Mouse (Mus musculus): ENCODE data around the gene Rtca. TPM values are rescaled to one million over a fixed set of nuclear protein-coding genes. Genes with fewer than 3 reads are reported as not detected.

Gene Rtca
- polyA plus RNA-seq, 1 experiment from 2014 or later = 116 TPM

DNA sequence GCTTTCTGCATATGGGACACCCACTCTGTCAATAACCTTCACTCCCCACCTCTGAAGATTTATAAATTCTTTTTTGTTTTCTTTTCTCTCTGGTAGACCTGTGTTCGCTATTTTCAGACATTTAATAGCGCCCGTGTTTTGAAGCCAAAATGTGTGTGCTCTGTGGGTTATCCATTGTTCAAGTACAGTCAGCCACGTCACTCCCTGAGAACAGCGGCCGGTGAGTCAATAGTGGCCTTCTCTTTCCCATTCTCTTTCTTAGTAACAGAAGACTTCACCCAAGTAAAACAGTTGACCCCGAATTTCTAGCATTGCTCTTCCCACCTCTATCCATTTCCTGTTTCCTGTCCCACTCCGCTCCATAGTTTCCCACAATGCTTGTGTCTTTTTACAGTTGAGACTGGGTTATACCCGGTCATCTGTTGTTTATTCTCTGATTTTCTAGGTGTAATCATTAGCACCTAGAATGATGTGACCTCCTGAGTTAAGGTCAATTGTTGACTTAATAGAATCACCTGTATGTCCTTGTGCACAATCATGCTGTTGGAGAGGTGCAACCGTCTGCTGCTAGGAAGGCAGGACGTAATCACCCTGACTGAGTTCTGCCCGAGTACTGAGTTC, 12.2 kb upstream of the Rtca start:
- H3K9ac ChIP-seq (ENCODE audit: low read length) = no peak overlapping the region
- no peak for ATAC-seq

DNA sequence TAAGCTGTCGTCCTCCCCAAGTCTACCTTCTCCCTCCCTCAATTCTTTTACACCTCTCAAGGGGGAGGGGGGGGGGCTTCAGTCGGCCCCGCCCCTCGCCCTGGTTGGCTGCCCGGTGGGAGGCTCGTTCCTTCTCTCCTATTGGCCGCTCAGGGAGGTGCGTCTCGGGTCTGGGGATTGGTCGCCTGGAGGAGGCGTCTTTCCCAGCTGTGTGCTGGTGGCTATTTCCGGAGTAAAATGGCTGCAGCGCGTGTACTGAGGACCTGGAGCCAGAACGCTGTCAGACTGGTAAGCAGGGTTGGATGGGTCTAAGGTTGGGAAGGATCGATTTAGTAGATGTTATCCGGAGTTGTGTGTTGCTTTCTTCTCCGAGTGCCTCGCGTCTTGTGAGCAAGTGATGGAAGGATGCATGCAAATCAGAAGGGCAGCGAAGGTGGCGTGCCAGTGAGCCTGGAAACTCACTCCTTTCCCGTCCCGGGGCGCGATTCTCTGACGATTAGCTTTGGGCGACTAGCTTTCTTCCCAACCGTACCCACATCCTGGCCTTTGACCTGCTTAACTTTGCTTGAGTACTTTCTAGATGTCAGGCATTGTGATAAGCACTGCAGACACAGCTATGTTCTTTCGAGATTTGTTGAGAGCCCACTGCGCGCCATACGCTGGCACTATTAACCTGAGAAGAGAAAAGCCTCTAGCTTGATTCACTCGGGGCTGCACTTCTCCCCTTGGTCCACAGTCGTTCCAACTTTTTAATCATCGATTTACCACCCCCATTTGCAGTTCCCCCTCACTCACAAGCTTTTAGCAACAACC, 5.1 kb upstream of the Rtca start, which contains the start of gene Dbt:
TSS of gene Dbt (plus strand) at position 167 of the 813 bp plus-strand sequence.
- peak within 1 kb of the TSS; percentile 76 for H3K9ac ChIP-seq (ENCODE audit: low read length)
- DNase-seq (ENCODE audit: low spot score) (peak; percentile 96), ATAC-seq (peak; percentile 94)
- H3K27ac ChIP-seq (ENCODE audit: low read depth, low read length) = no peak within 1 kb of the TSS
- H3K36me3 ChIP-seq (ENCODE audit: control insufficient read depth, insufficient read depth, low read length) = no peaks in the 10 kb centered on the region
- peak within 1 kb of the TSS; percentile 77 for H3K4me2 ChIP-seq (ENCODE audit: low read length)
- no peaks in the 10 kb centered on the region for H3K9me3 ChIP-seq (replicated peaks; ENCODE audit: control insufficient read depth, low read length)
- no peaks in the 10 kb centered on the region for H3K27me3 ChIP-seq (replicated peaks; ENCODE audit: control insufficient read depth, insufficient read depth, low read length)
- H3K4me3 ChIP-seq (ENCODE audit: low read depth, low read length) = peak within 1 kb of the TSS; percentile 57
- under 1% methylated on average over 36 of the region's 36 CpGs for WGBS
- H3K4me1 ChIP-seq (ENCODE audit: control insufficient read depth, insufficient read depth, low read length) = peaks cover 10% of the 10 kb centered on the region; the same call in 1 of the 2 replicates

More for the DNA sequence above, 12.2 kb upstream of the Rtca start:
- no peak overlapping the region for H3K27ac ChIP-seq (ENCODE audit: low read depth, low read length)
- H3K9me3 ChIP-seq (replicated peaks; ENCODE audit: control insufficient read depth, low read length) = no peaks in the 10 kb centered on the region
- 79% methylated on average over 12 of the region's 12 CpGs for WGBS
- no peaks in the 10 kb centered on the region for H3K27me3 ChIP-seq (replicated peaks; ENCODE audit: control insufficient read depth, insufficient read depth, low read length)
- no peak for DNase-seq (ENCODE audit: low spot score)
- H3K36me3 ChIP-seq (ENCODE audit: control insufficient read depth, insufficient read depth, low read length) = 0 out of 2 replicates have a peak, but pooled peaks cover 4% of the 10 kb centered on the region
- no peak overlapping the region for H3K4me2 ChIP-seq (ENCODE audit: low read length)
- H3K4me1 ChIP-seq (ENCODE audit: control insufficient read depth, insufficient read depth, low read length) = no peaks in the 10 kb centered on the region
- H3K4me3 ChIP-seq (ENCODE audit: low read depth, low read length) = no peak overlapping the region

DNA sequence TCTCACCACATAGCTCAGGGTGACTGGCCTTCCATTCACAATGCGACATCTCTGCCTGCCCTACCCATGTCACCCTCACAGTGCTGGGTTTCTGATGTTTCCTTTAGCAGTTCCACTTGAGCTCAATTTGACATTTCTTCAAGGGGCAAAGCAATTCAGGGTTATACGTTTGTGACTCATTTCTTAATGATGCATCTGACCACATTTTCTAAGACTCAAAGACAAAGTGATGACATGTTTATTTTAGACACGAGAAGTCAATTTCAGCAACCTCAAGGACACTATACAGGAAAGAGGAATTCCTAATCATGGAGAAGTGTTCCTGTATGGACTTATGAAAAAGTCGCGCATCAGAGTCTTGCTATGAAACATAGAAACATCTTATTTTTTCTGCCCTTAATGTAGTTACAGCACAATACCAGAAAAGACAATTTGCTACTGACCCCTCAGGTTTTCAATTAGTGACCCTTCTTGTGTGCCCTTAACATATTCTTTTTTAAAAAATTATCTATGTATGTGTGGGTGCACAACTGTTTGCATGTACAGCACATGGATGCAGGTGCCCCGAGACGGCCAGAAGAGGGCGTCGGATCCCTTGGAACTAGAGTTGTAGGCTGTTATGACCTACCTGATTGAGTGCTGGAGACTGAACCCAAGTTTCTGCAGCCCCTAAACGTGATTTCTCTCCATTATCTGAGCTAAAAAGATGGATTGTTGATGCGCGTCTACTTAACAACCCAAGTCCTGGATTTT, 4.3 kb upstream of the Rtca start:
- 43% methylated on average over 12 of the region's 12 CpGs for WGBS
- DNase-seq (ENCODE audit: low spot score) (no peak), ATAC-seq (peak; percentile 22)
- Histone ChIP-seq H3K4me3 (ENCODE audit: low read depth, low read length) (peak overlapping the region; percentile 57), H3K27me3 (replicated peaks; ENCODE audit: control insufficient read depth, insufficient read depth, low read length) (no peaks in the 10 kb centered on the region), H3K36me3 (ENCODE audit: control insufficient read depth, insufficient read depth, low read length) (no peaks in the 10 kb centered on the region), H3K4me2 (ENCODE audit: low read length) (peak overlapping the region; percentile 77), H3K9ac (ENCODE audit: low read length) (no peak overlapping the region), H3K27ac (ENCODE audit: low read depth, low read length) (no peak overlapping the region), H3K4me1 (ENCODE audit: control insufficient read depth, insufficient read depth, low read length) (peaks cover 10% of the 10 kb centered on the region; the same call in 1 of the 2 replicates), H3K9me3 (replicated peaks; ENCODE audit: control insufficient read depth, low read length) (no peaks in the 10 kb centered on the region)

DNA sequence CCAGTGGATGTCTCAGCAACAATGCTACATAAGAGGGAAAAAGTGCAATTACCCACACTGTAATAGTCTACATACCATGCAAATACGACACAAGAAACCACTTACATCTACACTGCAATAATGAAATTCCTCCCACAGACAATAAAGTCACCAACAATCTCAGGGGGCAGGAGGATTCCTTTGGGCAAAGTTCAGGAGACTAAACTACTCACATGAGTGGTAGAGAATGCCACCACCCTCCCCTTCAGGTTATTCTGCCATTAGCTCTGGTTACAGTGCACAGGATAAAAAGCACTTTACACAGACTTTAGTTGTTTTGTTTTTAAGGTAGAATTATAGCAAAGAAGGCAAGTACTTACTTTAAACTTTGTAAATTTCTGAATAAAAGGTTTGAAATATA, 12.3 kb downstream of the Rtca start:
- H3K4me1 ChIP-seq (ENCODE audit: control insufficient read depth, insufficient read depth, low read length) = no peaks in the 10 kb centered on the region
- H3K9me3 ChIP-seq (replicated peaks; ENCODE audit: control insufficient read depth, low read length) = no peaks in the 10 kb centered on the region
- no peak overlapping the region for H3K27ac ChIP-seq (ENCODE audit: low read depth, low read length)
- DNase-seq (ENCODE audit: low spot score) = no peak
- peaks cover 92% of the 10 kb centered on the region for H3K36me3 ChIP-seq (ENCODE audit: control insufficient read depth, insufficient read depth, low read length)
- H3K4me3 ChIP-seq (ENCODE audit: low read depth, low read length) = no peak overlapping the region
- WGBS = 96% methylated on average over 1 of the region's 1 CpGs
- no peaks in the 10 kb centered on the region for H3K27me3 ChIP-seq (replicated peaks; ENCODE audit: control insufficient read depth, insufficient read depth, low read length)
- no peak overlapping the region for H3K9ac ChIP-seq (ENCODE audit: low read length)
- ATAC-seq = no peak
- no peak overlapping the region for H3K4me2 ChIP-seq (ENCODE audit: low read length)

DNA sequence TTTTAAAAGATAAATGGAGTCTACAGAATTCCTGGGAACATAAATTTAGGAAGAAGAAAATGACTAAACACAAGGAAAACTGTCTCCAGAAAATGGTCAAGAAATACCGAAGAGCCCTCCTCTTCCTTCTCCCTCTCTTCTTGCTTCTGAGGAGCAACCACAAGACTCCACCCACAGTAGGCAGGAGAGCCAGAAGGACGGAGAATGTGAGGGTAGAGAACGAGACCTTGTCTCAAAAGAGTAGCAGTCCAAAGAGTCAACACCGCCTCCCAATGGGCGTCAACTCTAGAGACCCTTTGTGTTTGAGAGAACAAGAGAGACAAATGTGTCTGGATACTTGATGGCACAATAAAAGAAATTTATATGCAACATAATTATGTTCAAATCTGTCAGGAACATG, 14.3 kb downstream of the Rtca start:
- Histone ChIP-seq H3K36me3 (ENCODE audit: control insufficient read depth, insufficient read depth, low read length) (peaks cover 94% of the 10 kb centered on the region), H3K4me2 (ENCODE audit: low read length) (no peak overlapping the region), H3K4me3 (ENCODE audit: low read depth, low read length) (no peak overlapping the region), H3K9ac (ENCODE audit: low read length) (no peak overlapping the region), H3K27ac (ENCODE audit: low read depth, low read length) (no peak overlapping the region), H3K27me3 (replicated peaks; ENCODE audit: control insufficient read depth, insufficient read depth, low read length) (no peaks in the 10 kb centered on the region), H3K9me3 (replicated peaks; ENCODE audit: control insufficient read depth, low read length) (no peaks in the 10 kb centered on the region), H3K4me1 (ENCODE audit: control insufficient read depth, insufficient read depth, low read length) (no peaks in the 10 kb centered on the region)
- 57% methylated on average over 5 of the region's 5 CpGs for WGBS
- DNase-seq (ENCODE audit: low spot score) = no peak
- no peak for ATAC-seq

DNA sequence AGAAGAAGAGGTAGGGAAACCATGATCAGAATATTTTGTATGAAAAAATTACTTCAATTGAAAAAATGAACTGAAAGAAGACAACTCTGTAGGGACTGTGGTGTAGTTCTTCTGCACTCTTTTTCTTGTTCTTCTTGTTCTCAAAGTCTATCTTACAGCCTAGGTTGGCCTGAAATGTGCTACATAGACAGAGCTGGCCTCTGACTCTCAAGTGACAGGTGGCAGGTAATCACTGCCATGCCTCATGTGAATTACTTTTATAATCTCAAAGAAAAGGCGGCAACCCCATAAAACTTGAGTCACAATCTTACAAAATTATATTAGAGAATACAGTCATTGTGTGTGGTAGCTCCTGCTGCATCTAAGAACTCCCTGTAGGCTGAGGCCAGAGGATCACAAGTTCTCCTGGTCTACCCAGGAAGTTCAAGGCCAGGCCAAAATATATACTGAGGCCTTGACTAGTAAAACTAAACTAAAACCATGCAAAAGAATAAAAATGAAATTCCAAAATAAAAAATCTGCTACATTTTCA, 16.0 kb downstream of the Rtca start:
- Histone ChIP-seq H3K36me3 (ENCODE audit: control insufficient read depth, insufficient read depth, low read length) (peaks cover 92% of the 10 kb centered on the region), H3K27ac (ENCODE audit: low read depth, low read length) (no peak overlapping the region), H3K4me2 (ENCODE audit: low read length) (no peak overlapping the region), H3K4me1 (ENCODE audit: control insufficient read depth, insufficient read depth, low read length) (no peaks in the 10 kb centered on the region), H3K27me3 (replicated peaks; ENCODE audit: control insufficient read depth, insufficient read depth, low read length) (no peaks in the 10 kb centered on the region), H3K9me3 (replicated peaks; ENCODE audit: control insufficient read depth, low read length) (no peaks in the 10 kb centered on the region), H3K4me3 (ENCODE audit: low read depth, low read length) (no peak overlapping the region), H3K9ac (ENCODE audit: low read length) (no peak overlapping the region)
- DNase-seq (ENCODE audit: low spot score) (no peak), ATAC-seq (no peak)
- 100% methylated on average over 1 of the region's 1 CpGs for WGBS

DNA sequence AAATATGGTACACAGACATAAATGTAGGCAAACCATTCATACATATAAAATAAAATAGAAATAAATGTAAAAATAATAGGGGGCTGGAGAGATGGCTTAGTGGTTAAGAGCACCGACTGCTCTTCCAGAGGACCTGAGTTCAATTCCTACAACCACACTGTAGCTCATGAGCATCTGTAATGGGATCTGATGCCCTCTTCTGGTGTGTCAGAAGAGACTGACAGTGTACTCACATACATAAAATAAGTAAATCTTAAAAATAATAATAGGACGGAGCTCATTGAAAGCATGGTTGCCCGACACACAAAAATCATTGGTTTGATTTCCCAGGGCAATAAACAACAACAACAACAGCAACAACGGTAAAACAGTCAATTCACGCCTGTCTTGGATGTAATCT, 17.1 kb downstream of the Rtca start:
- Histone ChIP-seq H3K36me3 (ENCODE audit: control insufficient read depth, insufficient read depth, low read length) (peaks cover 87% of the 10 kb centered on the region), H3K27me3 (replicated peaks; ENCODE audit: control insufficient read depth, insufficient read depth, low read length) (no peaks in the 10 kb centered on the region), H3K4me2 (ENCODE audit: low read length) (no peak overlapping the region), H3K4me3 (ENCODE audit: low read depth, low read length) (no peak overlapping the region), H3K9ac (ENCODE audit: low read length) (no peak overlapping the region), H3K27ac (ENCODE audit: low read depth, low read length) (no peak overlapping the region), H3K9me3 (replicated peaks; ENCODE audit: control insufficient read depth, low read length) (no peaks in the 10 kb centered on the region), H3K4me1 (ENCODE audit: control insufficient read depth, insufficient read depth, low read length) (no peaks in the 10 kb centered on the region)
- ATAC-seq (no peak), DNase-seq (ENCODE audit: low spot score) (no peak)
- 92% methylated on average over 5 of the region's 5 CpGs for WGBS

DNA sequence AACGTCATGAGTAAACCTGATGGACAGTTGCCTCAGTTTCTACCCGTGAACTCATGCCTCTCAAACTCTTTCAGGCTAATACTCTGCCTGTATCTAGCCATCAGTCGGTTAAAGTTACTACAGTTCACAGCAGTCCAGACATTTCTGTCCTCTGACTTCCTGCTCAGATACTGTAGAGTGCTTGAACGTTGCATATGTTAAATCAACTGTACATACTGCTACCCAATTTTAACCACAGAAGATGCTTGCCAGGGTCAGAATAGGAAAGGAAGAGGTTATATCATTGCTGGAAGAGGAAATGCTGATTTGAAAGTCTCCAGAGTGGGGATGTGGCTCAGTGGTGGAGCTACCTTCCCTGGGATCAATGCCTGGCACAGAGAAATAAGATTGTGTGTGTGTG, 24.7 kb downstream of the Rtca start:
- no peak overlapping the region for H3K4me3 ChIP-seq (ENCODE audit: low read depth, low read length)
- ATAC-seq (no peak), DNase-seq (ENCODE audit: low spot score) (no peak)
- H3K27ac ChIP-seq (ENCODE audit: low read depth, low read length) = no peak overlapping the region
- no peaks in the 10 kb centered on the region for H3K4me1 ChIP-seq (ENCODE audit: control insufficient read depth, insufficient read depth, low read length)
- H3K27me3 ChIP-seq (replicated peaks; ENCODE audit: control insufficient read depth, insufficient read depth, low read length) = no peaks in the 10 kb centered on the region
- H3K9ac ChIP-seq (ENCODE audit: low read length) = no peak overlapping the region
- WGBS = 89% methylated on average over 4 of the region's 4 CpGs
- H3K9me3 ChIP-seq (replicated peaks; ENCODE audit: control insufficient read depth, low read length) = no peaks in the 10 kb centered on the region
- peaks cover 16% of the 10 kb centered on the region for H3K36me3 ChIP-seq (ENCODE audit: control insufficient read depth, insufficient read depth, low read length)
- H3K4me2 ChIP-seq (ENCODE audit: low read length) = no peak overlapping the region

Measured in forebrain, embryonic 14.5 days (tissue).